Mouse (Mus musculus): Measurements from ENCODE around the gene Flrt1.

- no peak for TF ChIP-seq CTCF (IDR thresholded peaks at IDR 0.05; ENCODE audit: borderline replicate concordance, insufficient read depth, low read depth, low read length)
- no peak for TF ChIP-seq POLR2A (IDR thresholded peaks at IDR 0.05; ENCODE audit: borderline replicate concordance, insufficient read depth, low read length)
Measured at GRCm38 (mm10) chr19:7092756-7093155, 12.8 kb downstream of the Flrt1 start.

Measured in cerebellum, adult 2 months (tissue).